Mouse (Mus musculus) embryonic fibroblast, embryonic 13.5 days (primary cell): ENCODE results near the gene Ppp2ca.

Experiments used
- CTCF ChIP-seq: IDR thresholded peaks from 2 replicates; pipeline ENCODE4 v1.5.1; 2011; ENCODE audit warnings: mild to moderate bottlenecking, control low read depth, low read length, moderate library complexity, borderline replicate concordance; ENCODE audit not compliant: insufficient read depth
- POLR2A ChIP-seq: IDR thresholded peaks from 2 replicates; pipeline ENCODE4 v1.6.1; 2011; ENCODE audit warnings: low read depth, mild to moderate bottlenecking, control low read depth, low read length, moderate library complexity

GRCm38 (mm10) chr11:52086204-52086864, 12.1 kb upstream of the Ppp2ca start:
- TF ChIP-seq CTCF (no peak), POLR2A (no peak)
